Mouse (Mus musculus) granulocyte monocyte progenitor cell, adult 5-6 weeks (primary cell): ENCODE results near the gene Fam199x. TPM values are rescaled to one million over a fixed set of nuclear protein-coding genes. Genes with fewer than 3 reads are reported as not detected.

Source experiments
- total RNA-seq, 2 experiments: library from RNA; stranded (forward) in 1 of 2; stranded (reverse) in 1 of 2; fragments of 200-712, 200-1000 nt in 1 of 2; fragments of >200 nt in 1 of 2; fragmentation: Nextera tagmentation in 1 of 2; gene quantifications; 2 replicates each; pipeline ENCODE4 v1.2.3; 2014 to 2017

Gene Fam199x
- total RNA-seq, 2 experiments from 2014 or later, result 5.4 to 12.8 TPM

Other genes with a start within 250 kb of the Fam199x start
- gene Plp1, start 226.9 kb upstream of the Fam199x start, total RNA-seq (2014; fragmentation: Nextera tagmentation), result 0.77 and 1.2 TPM in 2 replicates
- 0.36 and 1.3 TPM in 2 replicates for gene Plp1, start 226.9 kb upstream of the Fam199x start, total RNA-seq (2017)
- not detected in 2 replicates for gene Rab9b, start 180.8 kb upstream of the Fam199x start, total RNA-seq (2014; fragmentation: Nextera tagmentation)
- gene Rab9b, start 180.8 kb upstream of the Fam199x start, total RNA-seq (2017), result not detected in 2 replicates
- not detected in 2 replicates for gene H2bfm, start 122.3 kb upstream of the Fam199x start, total RNA-seq (2014; fragmentation: Nextera tagmentation)
- gene H2bfm, start 122.3 kb upstream of the Fam199x start, total RNA-seq (2017), result not detected in 2 replicates
- gene Tmsb15b2, start 74.1 kb upstream of the Fam199x start, total RNA-seq (2014; fragmentation: Nextera tagmentation), result 12.7 and 59.8 TPM in 2 replicates
- gene Tmsb15b2, start 74.1 kb upstream of the Fam199x start, total RNA-seq (2017), result 9.2 TPM in 1 of 2 replicates, not detected in the other
- 10.1 TPM in 1 of 2 replicates, not detected in the other for gene Tmsb15l, start 72.7 kb upstream of the Fam199x start, total RNA-seq (2014; fragmentation: Nextera tagmentation)
- 11.4 and 28.5 TPM in 2 replicates for gene Tmsb15l, start 72.7 kb upstream of the Fam199x start, total RNA-seq (2017)
- gene Tmsb15b1, start 72.7 kb upstream of the Fam199x start, total RNA-seq (2014; fragmentation: Nextera tagmentation), result 7.3 and 16.8 TPM in 2 replicates
- 6.7 and 15.6 TPM in 2 replicates for gene Tmsb15b1, start 72.7 kb upstream of the Fam199x start, total RNA-seq (2017)
- not detected in 2 replicates for gene Zcchc18, start 56.4 kb upstream of the Fam199x start, total RNA-seq (2014; fragmentation: Nextera tagmentation)
- gene Zcchc18, start 56.4 kb upstream of the Fam199x start, total RNA-seq (2017), result not detected in 2 replicates
- gene Slc25a53, start 11.3 kb upstream of the Fam199x start, total RNA-seq (2014; fragmentation: Nextera tagmentation), result 4.9 and 16.1 TPM in 2 replicates
- gene Slc25a53, start 11.3 kb upstream of the Fam199x start, total RNA-seq (2017), result 5.0 and 14.1 TPM in 2 replicates
- not detected in 2 replicates for gene Esx1, start 72.5 kb downstream of the Fam199x start, total RNA-seq (2014; fragmentation: Nextera tagmentation)
- gene Esx1, start 72.5 kb downstream of the Fam199x start, total RNA-seq (2017), result not detected in 2 replicates